Mouse (Mus musculus) megakaryocyte-erythroid progenitor cell, adult 5-6 weeks (primary cell): ENCODE data around the gene Acoxl. TPM values are rescaled to one million over a fixed set of nuclear protein-coding genes. Genes with fewer than 3 reads are reported as not detected.
"Not testable (repeated sequence)": the region's sequence is repeated elsewhere in the genome, so short reads cannot be mapped to it uniquely, and the experiment has no call there.

ENCODE experiments used
- ATAC-seq: replicated peaks from 2 replicates; pipeline ENCODE4 v1.8.0; 2016; ENCODE audit warnings: mild to moderate bottlenecking, inconsistent platforms; ENCODE audit not compliant: severe bottlenecking, poor library complexity, low FRiP score, low TSS enrichment
- total RNA-seq, 2 experiments: library from RNA; stranded (forward) in 1 of 2; stranded (reverse) in 1 of 2; fragments of 200-1000, 215-1000 nt in 1 of 2; fragments of >200 nt in 1 of 2; fragmentation: Nextera tagmentation in 1 of 2; gene quantifications; 2 replicates each; pipeline ENCODE4 v1.2.3; 2014 to 2017

The Acoxl gene
- total RNA-seq, 2 experiments from 2014 or later: 0.75 to 0.87 TPM

DNA sequence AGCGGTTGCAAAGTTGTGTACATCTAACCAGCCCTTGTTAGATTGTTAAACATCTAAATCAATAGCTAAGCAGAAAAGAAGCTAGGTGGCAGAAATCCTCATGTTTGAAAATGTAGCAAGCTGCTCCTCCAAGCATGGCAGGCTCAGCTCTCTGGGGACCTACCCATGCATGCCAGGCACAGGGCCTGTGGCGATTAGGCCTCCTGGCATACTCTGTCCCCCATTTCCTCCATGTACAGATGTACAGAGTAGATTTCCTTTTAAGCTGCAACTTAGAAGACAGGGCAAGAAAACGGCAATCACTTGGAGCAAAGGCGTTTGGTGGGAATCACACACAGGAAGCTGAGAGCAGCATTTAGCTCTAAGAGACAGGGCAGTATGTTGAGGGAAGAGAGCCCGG, 255.5 kb downstream of the Acoxl start:
- ATAC-seq: no peak

- no peak for ATAC-seq
Measured at GRCm38 (mm10) chr2:128094602-128095001, 255.9 kb downstream of the Acoxl start.

GRCm38 (mm10) chr2:128095270-128095669, 256.6 kb downstream of the Acoxl start:
- no peak for ATAC-seq

DNA sequence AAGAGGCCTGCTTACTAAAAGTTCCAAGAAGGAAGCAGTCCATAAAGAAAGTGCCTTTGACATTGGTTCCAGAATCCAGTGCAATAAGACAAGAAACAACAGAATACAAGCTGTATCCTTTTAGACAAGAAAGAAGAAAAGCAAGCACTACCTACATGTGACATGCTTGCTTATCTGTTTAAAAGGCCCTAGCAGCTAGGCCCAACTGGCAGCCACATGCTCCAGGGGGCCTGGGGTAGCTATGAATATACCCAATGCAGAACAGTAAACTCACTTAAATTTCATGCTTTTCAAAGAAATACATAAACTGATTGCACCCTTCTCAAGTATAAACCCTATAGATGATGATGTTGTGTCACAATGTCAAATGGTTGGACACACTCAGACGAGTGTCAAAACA, 257.4 kb downstream of the Acoxl start:
- no peak for ATAC-seq

GRCm38 (mm10) chr2:128098118-128098517, 259.4 kb downstream of the Acoxl start:
- not testable (repeated sequence) for ATAC-seq

GRCm38 (mm10) chr2:128102086-128102485, 263.4 kb downstream of the Acoxl start:
- ATAC-seq: no peak

GRCm38 (mm10) chr2:128104815-128105214, 266.1 kb downstream of the Acoxl start:
- ATAC-seq: no peak

DNA sequence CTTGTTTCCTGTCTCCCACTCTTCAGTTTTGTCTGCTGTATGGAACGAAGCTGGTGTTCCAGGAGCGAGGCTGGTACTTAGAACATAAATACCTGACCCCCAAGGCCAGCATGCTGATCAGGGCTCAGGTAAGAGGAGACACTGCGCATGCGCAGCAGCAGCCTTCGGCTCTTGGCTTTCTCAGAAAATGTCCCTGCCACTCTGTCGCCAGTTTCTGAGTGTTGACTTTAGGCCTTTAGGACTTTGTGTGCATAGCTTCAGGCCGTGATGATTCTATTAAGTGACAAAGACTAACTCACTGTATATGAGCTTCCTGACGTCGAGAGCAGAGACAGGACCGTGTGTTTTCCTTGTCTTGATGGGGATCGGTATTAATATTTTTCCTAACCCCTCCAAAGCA, 267.0 kb downstream of the Acoxl start:
- no peak for ATAC-seq

DNA sequence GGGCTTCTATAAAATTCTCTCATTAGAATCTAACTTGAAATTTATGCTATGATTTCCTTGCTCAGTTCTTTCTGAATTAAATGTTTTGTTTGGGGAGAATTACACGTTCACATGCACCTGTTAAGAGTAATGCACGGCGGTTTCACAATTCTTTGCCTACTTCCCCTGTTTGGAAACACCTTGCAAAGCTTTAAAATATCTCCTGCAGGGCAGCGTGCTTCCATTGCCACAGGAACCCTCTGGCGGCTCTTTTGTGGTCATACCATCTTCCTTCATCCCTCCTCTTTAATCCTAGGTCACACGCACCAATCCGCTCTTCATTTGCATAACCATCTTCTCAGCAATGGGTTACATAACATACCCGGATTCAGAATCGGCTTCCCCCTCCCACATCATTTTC, 272.9 kb downstream of the Acoxl start:
- no peak for ATAC-seq

DNA sequence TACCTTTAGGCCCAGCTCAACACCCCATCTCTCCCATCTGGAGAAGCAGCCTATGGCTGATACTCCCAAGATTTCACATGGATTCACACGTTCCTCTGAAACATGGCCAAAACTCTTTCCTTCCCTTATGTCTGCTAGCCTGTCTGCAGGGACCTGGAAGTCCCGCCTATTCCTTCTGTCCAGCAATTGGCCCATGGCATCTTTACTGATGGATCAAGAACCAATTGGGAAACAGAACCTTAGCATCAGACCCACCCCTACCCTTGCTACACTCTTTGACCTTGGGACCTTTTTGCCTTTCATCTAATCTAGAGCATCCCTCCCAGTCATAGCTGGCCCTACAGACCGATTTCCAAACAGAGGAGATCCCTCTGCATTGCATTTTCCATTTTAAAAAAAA, 275.9 kb downstream of the Acoxl start:
- ATAC-seq: no peak

DNA sequence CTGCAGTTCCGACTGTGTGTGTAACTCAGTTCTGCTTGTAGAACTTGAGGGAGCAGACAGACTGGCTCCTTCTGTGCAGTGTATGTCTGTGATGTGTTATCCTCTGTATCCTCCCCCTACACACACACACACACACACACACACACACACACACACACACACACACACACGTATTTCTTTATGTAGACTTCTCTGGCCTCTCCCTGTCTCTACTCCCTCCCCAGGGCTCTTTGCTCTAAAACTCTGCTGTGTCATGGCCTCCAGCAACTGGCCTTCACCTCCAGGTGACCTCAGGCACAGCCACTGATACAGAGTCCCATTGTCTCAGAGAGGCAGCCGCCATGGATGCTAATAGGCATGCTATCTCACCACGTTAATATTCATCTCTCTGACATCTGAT, 276.9 kb downstream of the Acoxl start:
- ATAC-seq: no peak

GRCm38 (mm10) chr2:128117605-128118004, 278.9 kb downstream of the Acoxl start:
- no peak for ATAC-seq

- no peak for ATAC-seq
Measured at GRCm38 (mm10) chr2:128118971-128119370, 280.3 kb downstream of the Acoxl start.

GRCm38 (mm10) chr2:128122491-128122890, 283.8 kb downstream of the Acoxl start:
- ATAC-seq: peak; percentile 45

DNA sequence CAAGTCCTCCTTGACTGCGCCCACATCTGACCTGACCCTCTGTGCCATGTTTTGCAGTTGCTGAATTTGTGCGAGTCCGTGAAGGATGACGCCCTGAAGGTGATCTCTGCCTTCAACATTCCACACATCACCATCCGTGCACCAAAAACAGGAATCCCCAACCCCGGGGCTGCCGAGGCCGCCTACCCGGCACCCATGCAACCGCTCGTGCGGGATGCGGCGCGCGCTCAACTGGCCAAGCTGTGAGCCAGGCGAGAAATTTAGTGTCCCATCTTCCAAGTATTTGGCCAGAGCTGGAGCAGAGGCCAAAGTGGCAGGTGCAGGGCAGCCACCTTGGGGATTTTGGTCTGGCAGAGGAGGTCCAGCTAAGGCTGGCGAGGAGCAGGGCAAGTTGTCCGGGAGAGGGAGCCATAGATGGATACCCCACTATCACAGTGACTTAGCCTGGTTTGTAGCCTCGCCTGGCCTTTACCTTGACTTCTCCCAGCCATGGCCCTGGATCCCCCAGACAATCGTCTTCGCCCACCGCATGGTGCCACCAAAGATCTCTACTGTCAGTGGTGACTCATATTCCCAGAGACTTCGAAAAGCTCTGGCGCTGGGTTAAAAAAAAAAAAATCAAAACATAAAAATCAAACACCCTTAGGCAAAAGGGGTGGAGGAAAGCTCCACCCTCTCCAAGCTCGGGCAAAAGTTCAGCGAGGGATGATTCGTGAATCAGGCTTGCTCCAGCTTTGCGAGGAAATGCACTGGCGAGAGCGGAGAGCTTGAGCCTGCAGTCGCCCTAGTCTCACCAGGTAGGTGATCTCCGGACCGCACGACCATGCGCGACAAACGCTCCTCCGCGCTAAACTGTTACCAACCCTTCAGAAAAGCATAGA, 284.5 kb downstream of the Acoxl start:
- ATAC-seq: no peak

GRCm38 (mm10) chr2:128123921-128124683, 285.4 kb downstream of the Acoxl start:
- no peak for ATAC-seq

DNA sequence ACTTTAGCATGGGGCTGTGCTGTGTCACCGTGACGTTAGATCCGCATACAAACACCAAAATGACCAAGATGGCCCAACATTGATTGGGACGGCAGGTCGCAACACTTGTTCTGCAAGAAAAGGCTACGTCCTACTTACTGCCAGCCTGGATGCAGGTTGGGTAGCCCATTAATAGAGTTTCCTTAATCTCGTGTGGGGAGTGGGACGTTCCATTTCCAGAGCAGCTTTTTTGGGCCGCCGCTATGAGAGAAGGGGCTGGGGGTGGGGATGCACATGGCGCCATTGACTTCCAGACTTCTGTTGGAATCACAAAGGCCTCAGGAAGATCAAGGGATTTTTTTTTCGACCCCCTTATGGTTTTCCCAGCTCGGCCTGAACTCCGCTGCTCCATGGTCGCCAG, 286.0 kb downstream of the Acoxl start:
- no peak for ATAC-seq

DNA sequence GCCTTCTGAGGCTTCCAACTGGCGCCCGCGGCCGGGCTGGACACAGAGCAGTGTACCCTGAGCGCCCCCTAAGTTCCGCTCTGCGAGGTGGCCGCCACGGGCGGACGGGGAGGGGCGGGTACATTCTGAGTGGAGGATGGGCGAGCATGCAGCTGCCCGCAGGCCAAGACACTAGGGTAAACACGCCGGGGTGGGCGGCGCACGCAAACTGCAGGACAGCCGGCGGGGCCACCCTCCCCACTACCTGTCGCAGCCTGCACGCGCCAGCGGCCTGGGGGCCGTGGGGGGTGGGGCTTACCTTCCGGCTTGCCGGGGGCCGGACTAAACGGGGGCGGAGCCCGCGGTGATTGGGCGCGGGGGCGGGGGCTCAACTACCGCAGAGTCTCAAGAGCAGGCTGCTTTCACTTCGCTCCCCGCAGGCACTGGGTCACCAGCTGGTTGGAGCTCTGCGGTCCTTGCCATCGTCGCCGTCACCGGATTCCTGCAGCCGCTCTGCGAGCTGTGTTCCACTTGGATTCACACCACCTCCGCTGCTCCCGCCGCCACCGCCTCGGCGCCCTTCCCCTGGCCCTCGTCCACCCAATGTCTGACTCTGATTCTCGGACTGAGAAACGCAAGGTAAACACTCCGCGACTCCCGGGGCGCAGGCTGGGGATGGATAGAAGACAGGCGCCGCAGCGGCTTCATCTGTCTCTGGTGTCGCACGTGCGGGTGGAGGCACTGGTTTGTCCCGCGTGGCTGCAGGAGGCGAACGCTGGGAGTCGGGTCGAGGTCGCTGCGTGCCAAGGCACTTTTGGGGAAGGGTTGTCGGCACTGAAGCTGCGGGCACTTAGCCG, 287.2 kb downstream of the Acoxl start, which contains the start of gene Bcl2l11:
Bcl2l11 (plus strand) TSS at position 404 of the 836 bp plus-strand sequence.
- peak; percentile 67 for ATAC-seq

DNA sequence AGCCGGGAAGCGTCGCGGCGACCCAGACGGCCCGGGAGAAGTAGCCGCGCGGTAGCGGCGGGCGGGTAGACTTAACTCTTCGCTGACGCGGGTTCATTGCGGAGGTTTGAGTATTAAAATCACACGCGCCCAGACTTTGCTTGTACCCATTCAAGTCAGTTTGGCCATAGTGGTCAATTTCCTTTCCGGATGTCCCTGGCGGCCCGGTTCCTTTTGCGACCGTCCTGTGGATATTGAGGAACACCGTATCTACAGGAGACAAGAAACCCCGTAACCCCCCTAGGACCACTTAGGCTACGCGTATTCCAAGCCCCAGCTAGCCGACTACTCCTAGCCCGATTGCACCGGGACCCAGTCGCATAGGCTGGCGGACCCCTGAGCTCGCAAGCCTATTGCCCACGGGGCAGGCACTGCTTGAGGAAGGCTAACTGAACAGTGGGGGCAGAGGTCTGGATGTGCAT, 287.9 kb downstream of the Acoxl start:
- ATAC-seq: peak; percentile 1; the same call in 1 of the 2 replicates
